Mouse (Mus musculus): ENCODE data around the gene Gdf5. TPM values are rescaled to one million over a fixed set of nuclear protein-coding genes. Genes with fewer than 3 reads are reported as not detected.
"Not testable (repeated sequence)": the region's sequence is repeated elsewhere in the genome, so short reads cannot be mapped to it uniquely, and the experiment has no call there.

The Gdf5 gene
- polyA plus RNA-seq, 1 experiment: 0.17 TPM

DNA sequence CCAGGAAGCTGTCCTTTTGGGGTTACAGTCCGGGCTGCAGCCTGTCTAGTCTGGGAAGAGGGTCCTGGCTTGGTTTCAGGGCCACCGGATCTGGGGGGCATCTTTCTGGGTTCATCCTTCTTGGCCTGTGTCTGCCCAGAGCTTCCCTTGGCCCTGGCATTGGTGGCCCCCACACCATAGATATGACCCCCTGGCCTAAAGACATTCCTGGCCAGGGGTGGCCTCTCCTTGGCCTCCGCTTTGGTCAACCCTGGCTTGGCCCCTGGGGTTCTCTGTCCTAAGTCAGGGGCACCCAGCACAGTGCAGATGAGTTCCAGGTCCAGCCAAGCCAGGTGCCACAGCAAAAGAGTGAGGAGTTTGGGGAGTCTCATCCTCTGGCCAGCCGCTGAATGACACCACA, 482 bp downstream of the Gdf5 start:
- Histone ChIP-seq H3K27ac (ENCODE audit: insufficient read depth, low read length) (no peak overlapping the region), H3K4me1 (ENCODE audit: control insufficient read depth, insufficient read depth, low read length) (no peaks in the 10 kb centered on the region), H3K4me3 (ENCODE audit: insufficient read depth, low read length) (no peak overlapping the region)
- TF ChIP-seq POLR2A (IDR thresholded peaks at IDR 0.05; ENCODE audit: extremely low read depth, insufficient read depth, low read length): no peak
- TF ChIP-seq CTCF (IDR thresholded peaks at IDR 0.05; ENCODE audit: extremely low read depth, insufficient read depth, low read length): no peak

DNA sequence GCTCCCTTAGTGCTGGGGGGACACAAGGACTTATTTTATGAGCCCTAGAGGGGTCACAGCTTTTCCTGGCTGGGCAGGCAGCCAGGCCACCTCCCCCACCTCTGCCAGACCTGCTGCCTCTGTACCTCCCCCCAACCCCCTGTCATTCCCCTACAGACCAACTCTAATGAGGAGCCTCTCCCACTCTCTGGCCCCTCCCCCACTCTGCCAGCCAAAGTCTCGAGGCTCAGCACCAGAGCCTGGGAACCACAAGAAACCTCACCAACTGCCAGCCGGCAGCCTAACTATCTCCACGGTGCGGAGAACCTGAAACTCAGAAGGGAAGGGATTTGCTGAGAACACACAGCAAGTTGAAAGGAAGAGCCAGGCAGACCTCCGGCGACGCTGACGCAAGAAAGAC, 1.7 kb downstream of the Gdf5 start:
- H3K4me1 ChIP-seq (ENCODE audit: control insufficient read depth, insufficient read depth, low read length): no peaks in the 10 kb centered on the region
- no peak overlapping the region for H3K27ac ChIP-seq (ENCODE audit: insufficient read depth, low read length)
- TF ChIP-seq CTCF (IDR thresholded peaks at IDR 0.05; ENCODE audit: extremely low read depth, insufficient read depth, low read length) (no peak), POLR2A (IDR thresholded peaks at IDR 0.05; ENCODE audit: extremely low read depth, insufficient read depth, low read length) (no peak)
- no peak overlapping the region for H3K4me3 ChIP-seq (ENCODE audit: insufficient read depth, low read length)

DNA sequence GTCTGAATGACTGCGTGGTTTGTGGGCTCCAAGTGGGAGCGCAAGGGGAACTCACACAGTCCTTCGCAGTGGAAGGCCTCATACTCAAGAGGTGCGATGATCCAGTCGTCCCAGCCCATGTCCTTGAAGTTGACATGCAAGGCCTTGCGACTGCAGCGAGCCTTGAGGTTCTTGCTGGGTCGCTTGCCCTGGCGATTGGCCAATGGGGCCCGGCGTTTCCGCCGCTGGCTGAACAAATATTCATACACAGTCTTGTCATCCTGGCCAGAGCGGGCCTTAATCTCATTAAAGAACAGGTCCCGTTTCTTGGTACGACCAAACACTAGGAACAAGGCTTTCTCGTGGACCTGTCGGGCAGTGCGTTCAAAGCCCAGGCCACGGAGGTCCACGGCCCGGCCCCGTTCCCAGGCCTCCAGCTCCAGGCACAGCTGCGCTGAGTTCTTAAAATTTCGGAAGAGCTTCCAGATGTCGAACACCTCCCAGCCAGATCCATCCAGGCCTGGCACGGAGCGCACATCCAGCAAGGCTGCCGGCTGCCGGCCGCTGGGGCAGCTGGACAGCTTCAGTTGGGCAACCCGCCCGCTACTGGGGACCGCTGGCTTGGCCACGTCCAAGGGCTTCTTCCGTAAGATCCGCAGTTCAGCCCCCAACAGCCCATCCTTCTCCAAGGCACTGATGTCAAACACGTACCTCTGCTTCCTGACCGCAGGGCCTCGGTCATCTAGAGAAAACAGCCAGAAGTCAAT, 3.3 kb downstream of the Gdf5 start:
- TF ChIP-seq CTCF (IDR thresholded peaks at IDR 0.05; ENCODE audit: extremely low read depth, insufficient read depth, low read length): no peak
- no peak for TF ChIP-seq POLR2A (IDR thresholded peaks at IDR 0.05; ENCODE audit: extremely low read depth, insufficient read depth, low read length)
- Histone ChIP-seq H3K27ac (ENCODE audit: insufficient read depth, low read length) (no peak overlapping the region), H3K4me3 (ENCODE audit: insufficient read depth, low read length) (no peak overlapping the region), H3K4me1 (ENCODE audit: control insufficient read depth, insufficient read depth, low read length) (no peaks in the 10 kb centered on the region)

DNA sequence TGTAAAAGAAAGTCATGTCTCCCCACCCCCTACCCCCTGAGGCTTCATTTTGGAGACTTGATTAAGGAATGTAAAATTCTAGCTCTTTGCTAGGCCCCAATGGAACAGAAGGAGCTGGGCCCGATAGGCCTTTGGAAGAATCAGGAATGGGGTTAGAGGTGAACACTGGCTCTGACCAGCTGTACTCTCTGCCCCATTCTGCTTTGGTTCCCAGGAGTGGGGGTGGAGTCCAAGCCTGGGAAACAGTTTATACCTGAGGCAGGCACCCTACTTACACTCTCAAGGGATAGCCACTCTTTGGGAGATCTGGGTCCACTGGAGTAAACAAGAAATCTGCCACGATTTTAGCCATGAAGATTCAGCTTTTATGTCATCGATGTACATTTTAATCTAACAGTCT, 4.5 kb downstream of the Gdf5 start, which contains the start of gene Gm15557:
Gene Gm15557, plus strand, starts transcription at position 48 of the 400 bp plus-strand sequence.
- no peak for TF ChIP-seq POLR2A (IDR thresholded peaks at IDR 0.05; ENCODE audit: extremely low read depth, insufficient read depth, low read length)
- TF ChIP-seq CTCF (IDR thresholded peaks at IDR 0.05; ENCODE audit: extremely low read depth, insufficient read depth, low read length): no peak
- Histone ChIP-seq H3K4me1 (ENCODE audit: control insufficient read depth, insufficient read depth, low read length) (no peaks in the 10 kb centered on the region), H3K4me3 (ENCODE audit: insufficient read depth, low read length) (no peak within 1 kb of the TSS), H3K27ac (ENCODE audit: insufficient read depth, low read length) (no peak within 1 kb of the TSS)

DNA sequence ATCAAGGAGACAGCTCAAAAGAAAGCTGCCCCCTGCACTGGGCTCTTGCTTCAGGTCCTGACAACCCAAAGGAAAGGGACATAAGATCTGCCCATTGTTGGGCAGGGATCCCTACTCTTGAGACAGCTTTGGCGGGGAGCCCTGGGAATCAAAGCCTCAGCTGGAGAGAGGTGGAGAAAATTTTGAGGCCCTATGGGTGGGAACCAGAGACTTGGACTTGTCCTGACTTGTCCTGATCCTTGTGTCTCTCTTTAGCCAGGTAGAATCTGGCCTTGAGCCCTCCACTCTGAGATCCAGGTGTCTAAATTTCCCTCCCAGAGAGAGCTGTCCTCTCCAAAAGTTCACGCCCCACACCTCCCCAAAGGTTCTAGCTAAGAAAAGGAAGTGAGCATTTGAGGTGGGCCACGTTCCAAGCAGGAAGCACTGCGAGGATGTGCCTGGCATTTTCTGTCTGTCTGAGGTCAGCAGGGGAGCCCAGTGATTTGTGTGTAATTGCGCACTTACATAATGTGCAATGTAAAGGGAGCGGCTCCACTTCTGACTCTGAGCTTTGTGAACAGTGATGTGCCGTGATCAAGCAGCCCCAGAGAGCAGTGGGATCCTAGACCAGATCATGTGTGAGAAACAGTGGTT, 5.2 kb downstream of the Gdf5 start:
- no peak overlapping the region for H3K27ac ChIP-seq (ENCODE audit: insufficient read depth, low read length)

DNA sequence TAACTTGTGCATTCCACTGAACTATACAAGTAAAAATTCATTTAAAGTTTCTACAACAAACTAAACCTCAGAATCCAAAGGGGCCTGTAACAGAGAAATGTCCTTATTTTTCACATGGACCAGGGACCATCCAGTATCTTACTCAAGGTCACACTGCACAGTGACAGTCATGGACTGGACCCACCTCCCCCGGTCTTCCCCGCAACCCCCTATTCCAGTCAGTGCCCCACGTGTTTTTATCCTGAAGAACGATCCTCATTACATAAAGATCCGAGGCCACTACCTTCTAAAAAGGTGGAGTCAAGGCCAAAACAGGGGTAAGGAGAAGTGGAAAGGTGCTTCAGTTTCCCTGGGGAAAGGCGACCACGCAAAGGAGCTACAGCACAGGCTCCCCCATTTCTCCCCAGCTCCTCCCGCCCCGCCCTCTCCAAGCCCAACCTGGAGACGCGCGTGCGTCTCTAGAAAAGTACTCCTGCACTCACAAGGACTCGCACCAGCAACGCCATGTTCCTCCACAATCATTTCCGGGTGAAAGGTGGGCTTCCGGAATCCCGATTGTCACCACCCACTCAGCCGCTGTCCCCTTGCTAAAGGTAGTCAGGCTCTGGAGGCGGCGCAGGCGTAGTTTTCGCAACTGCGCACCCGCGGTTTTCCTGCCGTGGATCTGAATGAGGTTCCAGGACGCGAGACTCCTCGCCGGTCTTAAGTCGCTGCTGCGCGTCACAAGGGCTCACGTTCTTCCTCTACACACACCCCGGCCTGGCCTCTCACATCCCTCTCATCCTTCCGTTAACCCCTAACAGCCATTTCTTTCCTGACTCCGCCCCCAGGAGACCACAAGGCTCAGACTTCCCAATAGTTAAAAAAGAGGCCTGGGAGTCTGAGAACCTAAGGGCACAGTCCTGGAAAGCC, 15.4 kb downstream of the Gdf5 start, which contains the start of gene Uqcc1:
Gene Uqcc1, minus strand, starts transcription at position 780 of the 912 bp plus-strand sequence.
- peak within 1 kb of the TSS; percentile 61 for H3K27ac ChIP-seq (ENCODE audit: insufficient read depth, low read length)
- peaks cover 2% of the 10 kb centered on the region; the same call in 1 of the 2 replicates for H3K4me1 ChIP-seq (ENCODE audit: control insufficient read depth, insufficient read depth, low read length)
- peak within 1 kb of the TSS; percentile 58 for H3K4me3 ChIP-seq (ENCODE audit: insufficient read depth, low read length)
- TF ChIP-seq POLR2A (IDR thresholded peaks at IDR 0.05; ENCODE audit: extremely low read depth, insufficient read depth, low read length): peak; percentile 77
- TF ChIP-seq CTCF (IDR thresholded peaks at IDR 0.05; ENCODE audit: extremely low read depth, insufficient read depth, low read length): no peak

More for the DNA sequence above, 5.2 kb downstream of the Gdf5 start:
- Histone ChIP-seq H3K4me1 (ENCODE audit: control insufficient read depth, insufficient read depth, low read length) (no peaks in the 10 kb centered on the region), H3K4me3 (ENCODE audit: insufficient read depth, low read length) (no peak overlapping the region)
- TF ChIP-seq CTCF (IDR thresholded peaks at IDR 0.05; ENCODE audit: extremely low read depth, insufficient read depth, low read length): no peak
- no peak for TF ChIP-seq POLR2A (IDR thresholded peaks at IDR 0.05; ENCODE audit: extremely low read depth, insufficient read depth, low read length)

DNA sequence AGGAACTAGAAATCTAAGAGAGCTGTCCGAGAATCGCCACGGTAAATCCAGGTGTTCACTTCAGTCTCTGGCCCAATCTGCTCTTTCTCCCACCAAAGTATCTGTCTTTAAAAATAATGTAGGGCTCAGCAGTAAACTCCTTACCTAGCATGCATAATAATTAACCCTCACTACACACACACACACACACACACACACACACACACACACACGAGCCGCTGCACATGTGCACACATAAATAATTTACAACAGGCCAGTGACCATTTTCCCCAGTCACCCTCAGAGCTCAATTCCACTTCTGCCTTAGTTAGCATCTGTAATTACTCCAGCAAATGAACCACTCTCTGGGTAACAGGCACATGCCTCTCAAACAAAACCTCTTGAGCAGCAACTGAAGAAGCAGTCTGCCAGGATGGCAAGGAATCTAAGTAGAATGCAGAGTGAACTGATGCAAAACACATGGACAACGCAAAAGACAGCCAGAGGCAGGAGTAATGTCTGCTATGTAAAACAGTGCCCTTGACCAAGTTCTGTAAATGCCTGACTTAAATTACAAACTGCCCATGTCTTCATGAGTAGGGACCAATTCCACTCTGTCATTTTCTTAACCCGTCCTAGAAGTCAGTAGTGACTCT, 16.3 kb downstream of the Gdf5 start:
- TF ChIP-seq POLR2A (IDR thresholded peaks at IDR 0.05; ENCODE audit: extremely low read depth, insufficient read depth, low read length) (no peak), CTCF (IDR thresholded peaks at IDR 0.05; ENCODE audit: extremely low read depth, insufficient read depth, low read length) (no peak)
- Histone ChIP-seq H3K4me1 (ENCODE audit: control insufficient read depth, insufficient read depth, low read length) (peaks cover 2% of the 10 kb centered on the region; the same call in 1 of the 2 replicates), H3K4me3 (ENCODE audit: insufficient read depth, low read length) (peak overlapping the region; percentile 58; the same call in 1 of the 2 replicates), H3K27ac (ENCODE audit: insufficient read depth, low read length) (no peak overlapping the region)

DNA sequence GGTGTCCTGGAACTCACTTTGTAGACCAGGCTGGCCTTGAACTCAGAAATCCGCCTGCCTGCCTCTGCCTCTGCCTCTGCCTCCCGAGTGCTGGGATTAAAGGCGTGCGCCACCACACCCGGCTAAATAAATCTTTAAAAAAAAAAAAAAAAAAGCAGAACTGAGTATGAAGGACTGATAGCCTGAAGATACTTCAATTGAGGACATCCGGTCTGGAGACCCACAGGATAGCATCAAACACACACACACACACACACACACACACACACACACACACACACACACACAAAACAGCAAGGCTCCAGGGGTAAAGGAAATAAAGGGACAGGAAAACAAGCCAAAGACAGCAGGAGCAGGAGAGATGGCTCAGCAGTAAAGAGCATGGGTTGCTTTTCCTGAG, 20.0 kb downstream of the Gdf5 start:
- not testable (repeated sequence) for H3K4me3 ChIP-seq (ENCODE audit: insufficient read depth, low read length); H3K4me1 ChIP-seq (ENCODE audit: control insufficient read depth, insufficient read depth, low read length); H3K27ac ChIP-seq (ENCODE audit: insufficient read depth, low read length)

DNA sequence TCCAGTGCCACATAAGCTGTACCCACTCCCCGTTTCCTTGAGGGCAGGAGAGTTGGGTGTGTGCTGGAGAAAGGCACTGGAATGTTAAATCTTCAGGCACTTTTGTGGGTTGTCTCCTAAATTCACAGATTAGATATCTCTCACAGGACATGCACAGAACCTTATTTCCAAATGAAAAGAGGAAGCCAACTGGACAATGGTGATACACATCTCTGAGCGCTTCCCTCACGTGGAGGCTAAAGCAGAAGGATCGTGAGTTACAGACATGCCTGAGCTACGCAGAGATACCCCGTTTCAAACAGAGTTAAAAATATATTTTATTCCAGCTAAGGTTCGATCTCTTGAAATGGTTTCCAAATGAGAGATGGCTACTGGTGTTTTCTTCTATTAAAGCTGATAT, 22.0 kb downstream of the Gdf5 start:
- TF ChIP-seq POLR2A (IDR thresholded peaks at IDR 0.05; ENCODE audit: extremely low read depth, insufficient read depth, low read length) (no peak), CTCF (IDR thresholded peaks at IDR 0.05; ENCODE audit: extremely low read depth, insufficient read depth, low read length) (no peak)
- no peaks in the 10 kb centered on the region for H3K4me1 ChIP-seq (ENCODE audit: control insufficient read depth, insufficient read depth, low read length)
- H3K4me3 ChIP-seq (ENCODE audit: insufficient read depth, low read length): no peak overlapping the region
- no peak overlapping the region for H3K27ac ChIP-seq (ENCODE audit: insufficient read depth, low read length)

Data from cortical plate, adult 2 months (tissue).